Mouse (Mus musculus): ENCODE measurements at regions not wholly inside any gene's neighbourhood (a gene's known extent, or its start where the extent isn't known, plus 50 kb on each side); places are given as distances from the start of the nearest gene placed in this dataset.

DNA sequence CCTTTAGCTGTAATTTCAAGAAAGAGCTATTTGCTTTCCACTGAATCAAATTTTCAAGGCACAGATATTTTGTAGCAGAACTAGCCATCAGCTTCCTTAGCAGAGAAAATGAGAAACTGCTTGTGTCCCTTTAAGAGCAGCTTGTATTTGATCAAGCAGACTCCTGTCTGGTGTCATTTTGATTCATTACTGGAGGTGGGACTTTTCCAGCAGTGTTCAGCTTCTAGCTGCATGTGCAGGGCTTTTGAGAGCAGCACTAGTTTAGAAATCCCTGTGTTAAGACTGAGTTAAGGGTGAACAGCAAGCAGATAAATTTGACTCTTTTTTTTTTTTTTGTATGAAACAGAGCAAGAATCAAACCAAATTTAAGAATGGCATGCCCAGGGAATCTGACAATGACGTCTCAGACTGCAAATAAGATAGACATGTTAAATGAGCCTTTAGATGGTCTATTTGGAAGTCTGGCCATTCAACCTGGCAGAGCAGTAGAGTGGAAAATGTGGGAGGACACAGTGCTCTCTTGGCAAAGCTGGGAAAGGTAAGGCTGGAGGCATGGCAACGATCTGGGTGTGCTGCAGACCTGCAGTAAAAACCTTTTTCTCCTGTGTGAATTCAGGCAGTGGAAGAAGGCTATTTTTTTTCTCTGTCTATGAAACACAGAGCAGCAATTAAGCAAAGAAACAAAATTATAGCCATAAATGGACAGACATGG is 419.9 kb upstream of the Dmd start:
- DNase-seq (ENCODE audit: low read depth) = no peak

DNA sequence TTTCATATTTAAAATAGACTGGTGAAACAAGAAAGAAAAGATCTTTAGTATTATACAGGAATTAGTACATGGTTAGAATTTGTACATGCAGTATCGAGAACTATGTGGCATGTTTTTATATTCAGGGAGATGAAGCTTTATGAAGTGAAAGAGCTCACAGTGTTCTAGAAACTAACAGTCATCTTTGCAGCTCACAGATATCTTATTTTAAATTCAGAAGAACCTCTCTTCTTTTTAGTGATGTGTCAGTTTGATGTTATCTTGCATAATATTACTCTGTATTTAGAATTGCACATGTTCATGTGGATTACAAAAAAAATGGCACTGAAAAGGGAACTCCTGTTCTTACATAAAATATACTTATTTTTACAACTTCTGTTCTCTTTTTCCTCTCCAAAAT is 377.1 kb upstream of the Dmd start:
- DNase-seq (ENCODE audit: low read depth) = no peak

DNA sequence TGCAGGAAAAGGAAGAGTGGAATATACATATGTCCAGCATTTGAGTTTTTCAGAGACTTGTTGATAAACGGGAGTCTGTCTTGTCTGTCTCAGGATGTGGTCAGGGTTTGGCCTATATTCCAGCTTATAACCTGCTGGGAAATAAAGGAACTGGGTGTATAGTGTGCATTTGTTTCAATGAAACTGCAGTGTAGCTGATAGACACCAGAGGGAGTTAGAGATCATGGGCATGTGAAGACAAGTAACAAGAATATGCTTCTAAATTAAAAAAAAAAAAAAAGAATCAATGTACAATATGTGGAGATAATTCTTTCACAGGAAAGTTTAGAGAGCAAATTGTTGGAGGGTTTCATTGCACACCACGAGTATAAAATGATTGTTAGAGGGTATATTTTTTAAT is 335.3 kb upstream of the Dmd start:
- peak; percentile 2 for DNase-seq (ENCODE audit: low read depth)

- no peak for DNase-seq (ENCODE audit: low read depth)
Observed at GRCm38 (mm10) chrX:82650359-82650758, 298.3 kb upstream of the Dmd start.

Data from 416B (cell line).